Mouse (Mus musculus): ENCODE data around the gene Pdss2. TPM values are rescaled to one million over a fixed set of nuclear protein-coding genes. Genes with fewer than 3 reads are reported as not detected.
A peak's percentile ranks its signal among the peaks of the same experiment; 100 is the strongest.

Pdss2 gene
- total and polyA plus RNA-seq, 2 experiments from 2014 or later = 17.4 to 20.9 TPM

DNA sequence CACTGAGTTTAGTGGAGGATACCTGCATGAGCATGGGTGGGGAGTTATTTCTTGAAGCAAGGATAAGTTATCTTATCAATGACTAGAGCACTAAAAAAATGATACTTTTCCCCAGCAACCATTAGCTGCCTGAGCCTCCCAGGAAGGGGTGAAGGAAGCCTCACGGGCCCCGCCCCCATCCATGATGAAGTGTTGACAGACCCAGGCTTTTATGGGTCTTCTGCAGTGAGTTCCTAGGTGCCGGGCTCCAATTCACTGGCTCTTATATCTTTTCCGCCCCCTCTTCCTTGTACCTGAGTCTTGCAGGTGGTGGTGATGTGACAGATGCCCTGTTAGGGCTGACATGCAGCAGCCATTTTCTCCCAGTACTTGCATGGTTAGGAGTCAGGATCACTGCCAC, 114.6 kb downstream of the Pdss2 start:
- no peaks in the 10 kb centered on the region for H3K36me3 ChIP-seq (ENCODE audit: insufficient read depth, low read length)
- TF ChIP-seq CTCF (IDR thresholded peaks at IDR 0.05; ENCODE audit: low read depth) = no peak
- no peak overlapping the region for H3K4me2 ChIP-seq (ENCODE audit: low read depth, low read length)
- no peaks in the 10 kb centered on the region for H3K27me3 ChIP-seq (ENCODE audit: insufficient read depth, low read length)
- no peak overlapping the region for H3K9ac ChIP-seq (replicated peaks; ENCODE audit: low read length)
- DNase-seq (ENCODE audit: low spot score) (no peak), ATAC-seq (no peak)
- WGBS = 93% methylated on average over 4 of the region's 4 CpGs
- peaks cover 16% of the 10 kb centered on the region for H3K4me1 ChIP-seq (ENCODE audit: insufficient read depth, low read length)
- H3K4me3 ChIP-seq (ENCODE audit: low read length) = no peak overlapping the region
- H3K27ac ChIP-seq = no peak overlapping the region
- no peaks in the 10 kb centered on the region for H3K9me3 ChIP-seq (ENCODE audit: low read length)

- Histone ChIP-seq H3K27ac (no peak overlapping the region), H3K27me3 (ENCODE audit: insufficient read depth, low read length) (no peaks in the 10 kb centered on the region), H3K4me2 (ENCODE audit: low read depth, low read length) (no peak overlapping the region), H3K9ac (replicated peaks; ENCODE audit: low read length) (no peak overlapping the region), H3K36me3 (ENCODE audit: insufficient read depth, low read length) (no peaks in the 10 kb centered on the region), H3K4me1 (ENCODE audit: insufficient read depth, low read length) (peaks cover 9% of the 10 kb centered on the region), H3K4me3 (ENCODE audit: low read length) (no peak overlapping the region), H3K9me3 (ENCODE audit: low read length) (no peaks in the 10 kb centered on the region)
- ATAC-seq (no peak), DNase-seq (ENCODE audit: low spot score) (no peak)
- no peak for TF ChIP-seq CTCF (IDR thresholded peaks at IDR 0.05; ENCODE audit: low read depth)
- WGBS = 80% methylated on average over 2 of the region's 2 CpGs
Observed at GRCm38 (mm10) chr10:43337110-43337509, 115.8 kb downstream of the Pdss2 start.

- Histone ChIP-seq H3K27ac (no peak overlapping the region), H3K4me2 (ENCODE audit: low read depth, low read length) (no peak overlapping the region), H3K4me3 (ENCODE audit: low read length) (no peak overlapping the region), H3K27me3 (ENCODE audit: insufficient read depth, low read length) (no peaks in the 10 kb centered on the region), H3K9me3 (ENCODE audit: low read length) (no peaks in the 10 kb centered on the region), H3K36me3 (ENCODE audit: insufficient read depth, low read length) (no peaks in the 10 kb centered on the region), H3K9ac (replicated peaks; ENCODE audit: low read length) (no peak overlapping the region), H3K4me1 (ENCODE audit: insufficient read depth, low read length) (no peaks in the 10 kb centered on the region)
- 72% methylated on average over 10 of the region's 10 CpGs for WGBS
- TF ChIP-seq CTCF (IDR thresholded peaks at IDR 0.05; ENCODE audit: low read depth) = no peak
- DNase-seq (ENCODE audit: low spot score) = no peak
- no peak for ATAC-seq
Observed at GRCm38 (mm10) chr10:43339811-43340210, 118.5 kb downstream of the Pdss2 start.

GRCm38 (mm10) chr10:43349718-43350117, 128.4 kb downstream of the Pdss2 start:
- DNase-seq (ENCODE audit: low spot score) (no peak), ATAC-seq (no peak)
- Histone ChIP-seq H3K9me3 (ENCODE audit: low read length) (no peaks in the 10 kb centered on the region), H3K4me2 (ENCODE audit: low read depth, low read length) (no peak overlapping the region), H3K36me3 (ENCODE audit: insufficient read depth, low read length) (no peaks in the 10 kb centered on the region), H3K9ac (replicated peaks; ENCODE audit: low read length) (no peak overlapping the region), H3K27me3 (ENCODE audit: insufficient read depth, low read length) (no peaks in the 10 kb centered on the region), H3K4me1 (ENCODE audit: insufficient read depth, low read length) (no peaks in the 10 kb centered on the region), H3K4me3 (ENCODE audit: low read length) (no peak overlapping the region), H3K27ac (no peak overlapping the region)
- TF ChIP-seq CTCF (IDR thresholded peaks at IDR 0.05; ENCODE audit: low read depth) = no peak
- 29% methylated on average over 2 of the region's 2 CpGs for WGBS

- Histone ChIP-seq H3K4me2 (ENCODE audit: low read depth, low read length) (no peak overlapping the region), H3K4me3 (ENCODE audit: low read length) (no peak overlapping the region), H3K27ac (no peak overlapping the region), H3K9me3 (ENCODE audit: low read length) (no peaks in the 10 kb centered on the region), H3K9ac (replicated peaks; ENCODE audit: low read length) (no peak overlapping the region), H3K4me1 (ENCODE audit: insufficient read depth, low read length) (no peaks in the 10 kb centered on the region), H3K36me3 (ENCODE audit: insufficient read depth, low read length) (no peaks in the 10 kb centered on the region), H3K27me3 (ENCODE audit: insufficient read depth, low read length) (no peaks in the 10 kb centered on the region)
- 72% methylated on average over 4 of the region's 4 CpGs for WGBS
- DNase-seq (ENCODE audit: low spot score) (no peak), ATAC-seq (no peak)
- TF ChIP-seq CTCF (IDR thresholded peaks at IDR 0.05; ENCODE audit: low read depth) = no peak
Observed at GRCm38 (mm10) chr10:43357884-43358283, 136.6 kb downstream of the Pdss2 start.

DNA sequence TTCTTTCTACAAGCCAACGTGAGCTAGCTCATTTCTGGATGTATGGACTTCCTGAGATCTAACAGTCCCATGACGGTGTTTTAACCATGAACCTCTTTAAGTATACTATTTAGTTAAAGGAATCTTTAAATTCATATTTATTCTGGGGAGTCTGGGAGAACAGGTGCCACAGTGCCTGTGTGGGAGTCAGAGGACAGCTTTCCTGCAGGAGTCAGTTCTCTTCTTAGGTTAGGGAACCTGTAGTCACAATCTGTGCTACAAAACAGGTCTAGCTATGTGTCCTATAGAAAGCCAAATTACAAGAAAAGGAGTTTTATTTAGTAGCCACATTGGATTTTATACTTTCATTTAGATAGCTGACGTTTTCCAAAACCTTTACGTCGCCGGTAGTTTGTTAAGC, 141.7 kb downstream of the Pdss2 start:
- DNase-seq (ENCODE audit: low spot score) = no peak
- H3K4me2 ChIP-seq (ENCODE audit: low read depth, low read length) = no peak overlapping the region
- TF ChIP-seq CTCF (IDR thresholded peaks at IDR 0.05; ENCODE audit: low read depth) = no peak
- H3K9ac ChIP-seq (replicated peaks; ENCODE audit: low read length) = no peak overlapping the region
- no peak overlapping the region for H3K27ac ChIP-seq
- no peaks in the 10 kb centered on the region for H3K36me3 ChIP-seq (ENCODE audit: insufficient read depth, low read length)
- no peak for ATAC-seq
- H3K27me3 ChIP-seq (ENCODE audit: insufficient read depth, low read length) = no peaks in the 10 kb centered on the region
- 84% methylated on average over 6 of the region's 6 CpGs for WGBS
- no peaks in the 10 kb centered on the region for H3K4me1 ChIP-seq (ENCODE audit: insufficient read depth, low read length)
- H3K4me3 ChIP-seq (ENCODE audit: low read length) = no peak overlapping the region
- H3K9me3 ChIP-seq (ENCODE audit: low read length) = no peaks in the 10 kb centered on the region

- H3K9ac ChIP-seq (replicated peaks; ENCODE audit: low read length) = no peak overlapping the region
- no peak overlapping the region for H3K4me3 ChIP-seq (ENCODE audit: low read length)
- H3K4me2 ChIP-seq (ENCODE audit: low read depth, low read length) = no peak overlapping the region
- H3K36me3 ChIP-seq (ENCODE audit: insufficient read depth, low read length) = no peaks in the 10 kb centered on the region
- ATAC-seq = no peak
- H3K27ac ChIP-seq = no peak overlapping the region
- no peak for TF ChIP-seq CTCF (IDR thresholded peaks at IDR 0.05; ENCODE audit: low read depth)
- peak; percentile 42 for DNase-seq (ENCODE audit: low spot score)
- no peaks in the 10 kb centered on the region for H3K4me1 ChIP-seq (ENCODE audit: insufficient read depth, low read length)
- H3K9me3 ChIP-seq (ENCODE audit: low read length) = no peaks in the 10 kb centered on the region
- 69% methylated on average over 5 of the region's 5 CpGs for WGBS
- H3K27me3 ChIP-seq (ENCODE audit: insufficient read depth, low read length) = no peaks in the 10 kb centered on the region
Observed at GRCm38 (mm10) chr10:43363431-43363851, 142.2 kb downstream of the Pdss2 start.

Measured in hindbrain, postnatal 0 days (tissue).